Mouse (Mus musculus): ENCODE data around the gene Ly6g6d.

- TF ChIP-seq POLR2A (IDR thresholded peaks at IDR 0.05; ENCODE audit: low read depth, low read length), result no peak
- no peak for TF ChIP-seq CTCF (IDR thresholded peaks at IDR 0.05; ENCODE audit: extremely low read depth, insufficient read depth, insufficient read length, insufficient replicate concordance)
Observed at GRCm38 (mm10) chr17:35043794-35044193, 34.1 kb downstream of the Ly6g6d start.

Measured in spleen, adult 2 months (tissue).